Mouse (Mus musculus): ENCODE results near the gene Faf1. TPM values are rescaled to one million over a fixed set of nuclear protein-coding genes. Genes with fewer than 3 reads are reported as not detected.

Gene Faf1
- polyA plus RNA-seq, 1 experiment from 2014 or later: 17.0 TPM

- H3K27ac ChIP-seq (ENCODE audit: low read length): no peak within 1 kb of the TSS
- no peaks in the 10 kb centered on the region for H3K36me3 ChIP-seq (ENCODE audit: control insufficient read depth, insufficient read depth, low read length)
- H3K4me1 ChIP-seq (ENCODE audit: control insufficient read depth, insufficient read depth, low read length): peaks cover 26% of the 10 kb centered on the region
- peak within 1 kb of the TSS; percentile 54 for H3K4me2 ChIP-seq (ENCODE audit: low read depth, low read length)
- ATAC-seq (ENCODE audit: insufficient read depth, low FRiP score): peak; percentile 34; the same call in 1 of the 2 replicates
- H3K27me3 ChIP-seq (ENCODE audit: control insufficient read depth, insufficient read depth, low read length): peaks cover 92% of the 10 kb centered on the region
- under 1% methylated on average over 64 of the region's 64 CpGs for WGBS
- peak within 1 kb of the TSS; percentile 41 for H3K4me3 ChIP-seq (replicated peaks; ENCODE audit: low read length)
- no peaks in the 10 kb centered on the region for H3K9me3 ChIP-seq (replicated peaks; ENCODE audit: control insufficient read depth, low read length)
- no peak within 1 kb of the TSS; the same call in 1 of the 2 replicates for H3K9ac ChIP-seq (ENCODE audit: low read length)
These were observed 301.0 kb downstream of the Faf1 start, which contains the start of gene Dmrta2 for GRCm38 (mm10) chr4:109977148-109978067. Gene Dmrta2 (plus strand): TSS chr4:109978053.

DNA sequence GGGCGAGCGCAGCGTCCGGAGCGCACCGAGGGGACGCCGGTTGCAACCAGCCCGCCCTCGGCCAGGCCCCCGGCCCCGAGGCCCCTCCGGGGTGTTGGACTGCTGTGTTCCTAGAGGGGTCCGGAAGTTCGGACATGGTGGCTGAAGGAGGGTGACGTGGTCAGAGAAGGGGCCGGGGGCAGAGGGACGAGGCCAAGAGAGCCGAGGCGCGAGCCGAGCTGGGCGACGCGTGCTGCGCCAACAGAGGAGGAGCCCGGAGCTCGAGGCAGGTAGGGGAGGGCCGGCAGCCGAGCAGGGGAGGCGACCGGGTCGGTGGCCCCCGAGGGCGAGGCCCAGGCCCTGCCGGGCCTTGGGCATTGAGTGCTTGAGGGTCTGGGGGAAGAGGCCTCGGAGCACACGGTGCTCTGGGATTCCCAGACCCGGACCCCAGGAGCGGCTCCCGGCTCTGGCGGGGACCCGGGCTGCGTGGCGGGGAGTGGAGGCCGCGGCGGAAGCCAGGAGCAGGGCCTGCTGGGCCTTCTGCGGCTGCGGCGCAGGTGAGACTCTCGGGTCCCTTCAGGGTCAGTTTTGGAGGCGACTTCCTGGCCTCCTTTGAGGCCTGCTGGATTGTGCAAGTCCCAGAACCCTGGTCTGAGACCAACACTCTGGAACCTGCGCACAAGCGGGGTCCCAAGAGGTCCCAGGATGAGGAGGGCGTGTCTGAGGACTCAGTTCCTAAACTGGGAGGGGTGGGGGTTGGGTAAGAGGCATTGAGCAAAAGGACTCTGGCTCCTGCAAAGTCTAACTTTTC lies 301.9 kb downstream of the Faf1 start:
- no peak overlapping the region for H3K27ac ChIP-seq (ENCODE audit: low read length)
- peak overlapping the region; percentile 54 for H3K4me2 ChIP-seq (ENCODE audit: low read depth, low read length)
- peaks cover 28% of the 10 kb centered on the region for H3K4me1 ChIP-seq (ENCODE audit: control insufficient read depth, insufficient read depth, low read length)
- under 1% methylated on average over 56 of the region's 56 CpGs for WGBS
- ATAC-seq (ENCODE audit: insufficient read depth, low FRiP score): peak; percentile 16; the same call in 1 of the 2 replicates
- no peaks in the 10 kb centered on the region for H3K9me3 ChIP-seq (replicated peaks; ENCODE audit: control insufficient read depth, low read length)
- peak overlapping the region; percentile 41 for H3K4me3 ChIP-seq (replicated peaks; ENCODE audit: low read length)
- peaks cover 93% of the 10 kb centered on the region for H3K27me3 ChIP-seq (ENCODE audit: control insufficient read depth, insufficient read depth, low read length)
- H3K36me3 ChIP-seq (ENCODE audit: control insufficient read depth, insufficient read depth, low read length): no peaks in the 10 kb centered on the region
- H3K9ac ChIP-seq (ENCODE audit: low read length): no peak overlapping the region

DNA sequence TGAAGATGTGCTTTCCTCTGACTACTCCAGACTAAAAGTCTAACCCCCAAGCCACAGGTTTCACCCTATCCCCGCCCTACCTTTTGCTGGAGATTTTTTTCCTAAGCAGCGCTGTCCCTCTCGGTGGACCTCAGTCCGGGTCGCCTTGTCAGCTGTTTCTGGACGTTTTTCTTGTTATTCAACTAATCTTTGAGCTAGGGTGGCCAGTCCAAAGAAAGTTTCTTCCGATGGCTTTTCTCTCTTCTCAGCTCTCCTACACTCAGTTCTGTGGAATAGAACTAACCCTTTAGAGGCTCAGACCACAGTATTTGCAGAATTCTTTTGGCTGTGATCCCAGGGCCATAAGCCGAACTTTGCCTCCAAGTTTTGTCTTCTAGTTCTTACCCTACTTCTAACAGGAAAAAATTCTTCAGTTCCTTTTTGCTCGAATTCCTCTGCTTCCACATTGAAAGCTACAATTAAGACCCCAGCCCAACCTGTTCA lies 302.5 kb downstream of the Faf1 start:
- Histone ChIP-seq H3K9me3 (replicated peaks; ENCODE audit: control insufficient read depth, low read length) (no peaks in the 10 kb centered on the region), H3K36me3 (ENCODE audit: control insufficient read depth, insufficient read depth, low read length) (no peaks in the 10 kb centered on the region), H3K4me3 (replicated peaks; ENCODE audit: low read length) (no peak overlapping the region), H3K4me1 (ENCODE audit: control insufficient read depth, insufficient read depth, low read length) (peaks cover 28% of the 10 kb centered on the region), H3K4me2 (ENCODE audit: low read depth, low read length) (no peak overlapping the region), H3K9ac (ENCODE audit: low read length) (no peak overlapping the region), H3K27ac (ENCODE audit: low read length) (no peak overlapping the region), H3K27me3 (ENCODE audit: control insufficient read depth, insufficient read depth, low read length) (peaks cover 93% of the 10 kb centered on the region)
- ATAC-seq (ENCODE audit: insufficient read depth, low FRiP score): no peak
- WGBS: 4% methylated on average over 9 of the region's 9 CpGs

- Histone ChIP-seq H3K36me3 (ENCODE audit: control insufficient read depth, insufficient read depth, low read length) (no peaks in the 10 kb centered on the region), H3K4me3 (replicated peaks; ENCODE audit: low read length) (peak overlapping the region; percentile 10), H3K27me3 (ENCODE audit: control insufficient read depth, insufficient read depth, low read length) (peaks cover 93% of the 10 kb centered on the region), H3K4me2 (ENCODE audit: low read depth, low read length) (0 out of 2 replicates have a peak overlapping the region, but pooled peaks have one; percentile 11), H3K27ac (ENCODE audit: low read length) (no peak overlapping the region), H3K9ac (ENCODE audit: low read length) (no peak overlapping the region), H3K4me1 (ENCODE audit: control insufficient read depth, insufficient read depth, low read length) (peaks cover 27% of the 10 kb centered on the region), H3K9me3 (replicated peaks; ENCODE audit: control insufficient read depth, low read length) (no peaks in the 10 kb centered on the region)
- no peak for ATAC-seq (ENCODE audit: insufficient read depth, low FRiP score)
- 2% methylated on average over 65 of the region's 66 CpGs for WGBS
These were observed 303.3 kb downstream of the Faf1 start for GRCm38 (mm10) chr4:109979461-109980320.

GRCm38 (mm10) chr4:109980321-109981082 lies 304.1 kb downstream of the Faf1 start:
- 0 out of 2 replicates have a peak overlapping the region, but pooled peaks have one; percentile 11 for H3K4me2 ChIP-seq (ENCODE audit: low read depth, low read length)

GRCm38 (mm10) chr4:109981083-109981870 lies 304.9 kb downstream of the Faf1 start:
- no peaks in the 10 kb centered on the region for H3K36me3 ChIP-seq (ENCODE audit: control insufficient read depth, insufficient read depth, low read length)
- no peak overlapping the region for H3K9ac ChIP-seq (ENCODE audit: low read length)
- H3K27ac ChIP-seq (ENCODE audit: low read length): no peak overlapping the region
- peaks cover 24% of the 10 kb centered on the region for H3K4me1 ChIP-seq (ENCODE audit: control insufficient read depth, insufficient read depth, low read length)
- WGBS: 3% methylated on average over 30 of the region's 37 CpGs
- peaks cover 93% of the 10 kb centered on the region for H3K27me3 ChIP-seq (ENCODE audit: control insufficient read depth, insufficient read depth, low read length)
- peak overlapping the region; percentile 44 for H3K4me2 ChIP-seq (ENCODE audit: low read depth, low read length)
- peak overlapping the region; percentile 31 for H3K4me3 ChIP-seq (replicated peaks; ENCODE audit: low read length)
- no peak for ATAC-seq (ENCODE audit: insufficient read depth, low FRiP score)
- H3K9me3 ChIP-seq (replicated peaks; ENCODE audit: control insufficient read depth, low read length): no peaks in the 10 kb centered on the region

More at GRCm38 (mm10) chr4:109980321-109981082, 304.1 kb downstream of the Faf1 start:
- Histone ChIP-seq H3K9me3 (replicated peaks; ENCODE audit: control insufficient read depth, low read length) (no peaks in the 10 kb centered on the region), H3K4me3 (replicated peaks; ENCODE audit: low read length) (no peak overlapping the region; the same call in 1 of the 2 replicates), H3K27me3 (ENCODE audit: control insufficient read depth, insufficient read depth, low read length) (peaks cover 93% of the 10 kb centered on the region), H3K4me1 (ENCODE audit: control insufficient read depth, insufficient read depth, low read length) (peaks cover 24% of the 10 kb centered on the region), H3K27ac (ENCODE audit: low read length) (no peak overlapping the region), H3K9ac (ENCODE audit: low read length) (no peak overlapping the region), H3K36me3 (ENCODE audit: control insufficient read depth, insufficient read depth, low read length) (no peaks in the 10 kb centered on the region)
- ATAC-seq (ENCODE audit: insufficient read depth, low FRiP score): no peak
- 7% methylated on average over 29 of the region's 29 CpGs for whole genome bisulfite sequencing

DNA sequence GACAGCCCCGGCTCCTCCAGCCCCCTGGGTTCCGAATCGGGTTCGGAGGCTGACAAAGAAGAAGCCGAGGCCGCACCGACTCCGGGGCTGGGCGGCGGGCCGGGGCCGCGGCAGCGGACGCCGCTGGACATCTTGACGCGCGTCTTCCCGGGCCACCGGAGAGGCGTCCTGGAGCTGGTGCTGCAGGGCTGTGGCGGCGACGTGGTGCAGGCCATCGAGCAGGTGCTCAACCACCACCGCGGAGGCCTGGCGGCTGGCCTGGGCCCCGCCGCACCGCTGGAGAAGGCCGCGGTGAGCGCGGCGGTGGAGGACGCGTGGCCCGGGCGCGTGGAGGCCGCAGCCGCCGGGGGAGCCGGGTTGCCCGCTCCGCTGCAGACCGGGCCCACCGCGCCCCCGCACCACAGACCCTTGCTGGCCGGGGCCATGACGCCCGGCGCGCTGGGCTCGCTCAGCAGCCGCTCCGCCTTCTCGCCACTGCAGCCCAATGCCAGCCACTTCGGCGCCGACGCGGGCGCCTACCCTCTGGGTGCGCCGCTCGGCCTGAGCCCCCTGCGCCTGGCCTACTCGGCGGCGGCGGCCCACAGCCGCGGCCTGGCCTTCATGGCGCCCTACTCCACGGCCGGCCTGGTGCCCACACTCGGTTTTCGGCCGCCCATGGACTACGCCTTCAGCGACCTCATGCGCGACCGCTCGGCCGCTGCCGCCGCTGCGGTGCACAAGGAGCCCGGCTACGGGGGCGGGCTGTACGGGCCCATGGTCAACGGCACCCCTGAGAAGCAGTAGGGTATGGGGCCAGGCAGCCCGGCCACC lies 305.7 kb downstream of the Faf1 start:
- peak overlapping the region; percentile 26; the same call in 1 of the 2 replicates for H3K9ac ChIP-seq (ENCODE audit: low read length)
- WGBS: 1% methylated on average over 97 of the region's 99 CpGs
- no peak for ATAC-seq (ENCODE audit: insufficient read depth, low FRiP score)
- peaks cover 94% of the 10 kb centered on the region for H3K27me3 ChIP-seq (ENCODE audit: control insufficient read depth, insufficient read depth, low read length)
- H3K4me2 ChIP-seq (ENCODE audit: low read depth, low read length): peak overlapping the region; percentile 44
- H3K36me3 ChIP-seq (ENCODE audit: control insufficient read depth, insufficient read depth, low read length): no peaks in the 10 kb centered on the region
- H3K4me1 ChIP-seq (ENCODE audit: control insufficient read depth, insufficient read depth, low read length): peaks cover 24% of the 10 kb centered on the region
- peak overlapping the region; percentile 31 for H3K4me3 ChIP-seq (replicated peaks; ENCODE audit: low read length)
- H3K27ac ChIP-seq (ENCODE audit: low read length): no peak overlapping the region
- H3K9me3 ChIP-seq (replicated peaks; ENCODE audit: control insufficient read depth, low read length): no peaks in the 10 kb centered on the region

Data from stomach, embryonic 16.5 days (tissue).